Mouse (Mus musculus) liver, embryonic 15.5 days (tissue): Measurements from ENCODE around the gene Fbxw4. TPM values are rescaled to one million over a fixed set of nuclear protein-coding genes. Genes with fewer than 3 reads are reported as not detected.

Experiments
- ATAC-seq: fragments of 200-750 bp; cut with Nextera tagmentation; 2 replicates; pipeline ENCODE4 v1.8.0; 2017; ENCODE audit warnings: moderate number of reproducible peaks, mild to moderate bottlenecking, moderate library complexity; ENCODE audit not compliant: insufficient read depth
- H3K27ac ChIP-seq: fragments of 300-500 bp; sonication (generic); replicated peaks from 2 replicates; pipeline ENCODE4 v1.5.1; 2015; ENCODE audit warnings: mild to moderate bottlenecking, inconsistent platforms
- H3K27me3 ChIP-seq: fragments of 300-500 bp; sonication (generic); 2 replicates; pipeline ENCODE4 v1.6.1; 2015; ENCODE audit warnings: mild to moderate bottlenecking, inconsistent platforms
- H3K36me3 ChIP-seq: fragments of 300-500 bp; sonication (generic); replicated peaks from 2 replicates; pipeline ENCODE4 v1.6.1; 2015; ENCODE audit warnings: moderate library complexity, mild to moderate bottlenecking, inconsistent platforms
- H3K4me1 ChIP-seq: fragments of 300-500 bp; sonication (generic); replicated peaks from 2 replicates; pipeline ENCODE4 v1.6.1; 2015; ENCODE audit warnings: inconsistent platforms
- H3K4me2 ChIP-seq: fragments of 300-500 bp; sonication (generic); 2 replicates; pipeline ENCODE4 v1.6.1; 2015; ENCODE audit warnings: moderate library complexity, mild to moderate bottlenecking, inconsistent platforms
- H3K4me3 ChIP-seq: fragments of 300-500 bp; sonication (generic); replicated peaks from 2 replicates; pipeline ENCODE4 v1.5.1; 2015; ENCODE audit warnings: mild to moderate bottlenecking, inconsistent platforms
- H3K9ac ChIP-seq: fragments of 300-500 bp; sonication (generic); 2 replicates; pipeline ENCODE4 v1.6.1; 2015; ENCODE audit warnings: moderate library complexity, mild to moderate bottlenecking, inconsistent platforms
- H3K9me3 ChIP-seq: fragments of 300-500 bp; sonication (generic); replicated peaks from 2 replicates; pipeline ENCODE4 v1.6.1; 2016; ENCODE audit warnings: inconsistent platforms
- WGBS: fragments of 180-500 bp; shearing (Covaris S2); methylation state at CpG from one replicate; pipeline ENCODE4 v1.1.7; 2015; ENCODE audit warnings: mixed read lengths; ENCODE audit not compliant: insufficient replicate concordance; 5-methylcytosine and 5-hydroxymethylcytosine counted together
- polyA plus RNA-seq: library from polyadenylated mRNA; unstranded; fragments of >200 nt; fragmentation: Nextera tagmentation; extraction: Ambion mirVana; gene quantifications from 2 replicates; pipeline ENCODE4 v1.2.1, GENCODE M21; 2015

The Fbxw4 gene
- polyA plus RNA-seq, 1 experiment from 2014 or later = 2.4 TPM

DNA sequence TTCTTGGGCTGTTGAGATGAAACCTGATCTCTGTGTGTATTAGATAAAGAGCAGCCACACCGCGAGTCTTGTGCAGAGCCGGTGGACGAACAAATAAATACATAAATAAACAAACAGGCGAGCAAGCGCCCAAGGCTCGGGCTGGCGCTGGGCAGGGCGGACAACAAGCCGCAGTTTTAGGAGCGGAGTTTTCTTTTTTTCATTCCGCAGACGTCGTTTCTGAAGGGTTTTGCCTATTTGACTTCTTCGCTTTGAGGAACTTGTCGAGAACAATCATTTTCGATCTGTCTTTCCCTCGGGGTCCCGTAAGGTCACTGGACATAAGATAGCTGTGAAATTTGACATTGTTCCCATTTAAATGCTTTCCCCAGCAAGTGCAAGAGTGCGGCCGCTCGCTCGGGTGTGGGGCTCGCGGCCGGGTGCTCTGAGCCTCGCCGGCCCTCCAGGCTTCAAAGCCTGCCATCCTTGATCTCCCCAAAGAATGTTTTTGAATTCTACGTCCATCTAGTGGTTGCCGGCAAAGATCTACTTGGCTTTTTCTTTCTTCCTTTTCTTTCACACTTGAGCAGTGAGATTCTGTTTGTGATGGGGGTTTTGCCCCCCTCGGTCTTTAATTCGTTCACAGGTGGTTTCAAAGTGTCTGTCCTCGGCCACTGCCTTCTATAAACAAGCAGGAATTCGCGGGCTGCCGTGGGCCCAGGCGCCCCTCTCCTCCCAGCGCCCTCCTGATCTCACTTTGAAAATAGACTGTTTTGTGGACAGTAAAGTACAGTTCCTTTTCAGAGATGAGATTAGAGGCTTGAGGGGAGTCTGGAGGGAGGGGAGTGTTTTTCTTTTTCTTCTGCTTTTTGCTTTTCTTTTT is 15.8 kb upstream of the Fbxw4 start:
- H3K36me3 ChIP-seq = no peaks in the 10 kb centered on the region
- peak overlapping the region; percentile 4; the same call in 1 of the 2 replicates for H3K27ac ChIP-seq
- ATAC-seq = peak; percentile 51; the same call in 1 of the 2 replicates
- WGBS = under 1% methylated on average over 38 of the region's 38 CpGs
- peaks cover 56% of the 10 kb centered on the region for H3K27me3 ChIP-seq
- no peaks in the 10 kb centered on the region for H3K9me3 ChIP-seq
- H3K4me3 ChIP-seq = peak overlapping the region; percentile 59
- H3K4me2 ChIP-seq = peak overlapping the region; percentile 88
- peak overlapping the region; percentile 55 for H3K9ac ChIP-seq
- peaks cover 29% of the 10 kb centered on the region for H3K4me1 ChIP-seq

DNA sequence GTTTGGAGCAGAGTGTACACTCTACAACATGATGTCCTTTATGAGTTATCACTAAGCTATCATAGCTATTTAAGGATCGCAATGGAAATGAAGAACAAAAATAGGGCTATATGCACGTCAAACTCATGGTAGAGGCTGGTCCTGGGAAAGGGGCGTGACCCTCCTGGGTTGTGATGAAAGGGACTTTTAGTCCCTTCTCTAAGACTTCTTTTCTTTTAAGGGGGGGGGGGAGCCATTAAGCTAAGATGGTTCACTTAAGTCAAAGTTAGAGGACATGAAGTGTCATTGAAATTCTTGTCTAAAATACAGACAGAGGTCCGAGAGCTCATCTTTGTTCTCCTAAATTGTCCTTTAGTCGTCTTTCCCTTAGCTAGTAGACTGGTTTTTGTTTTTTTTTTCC is 15.1 kb upstream of the Fbxw4 start:
- Histone ChIP-seq H3K9me3 (no peaks in the 10 kb centered on the region), H3K4me2 (peak overlapping the region; percentile 88), H3K4me3 (peak overlapping the region; percentile 59), H3K27ac (no peak overlapping the region), H3K27me3 (peaks cover 56% of the 10 kb centered on the region), H3K9ac (peak overlapping the region; percentile 55; the same call in 1 of the 2 replicates), H3K36me3 (no peaks in the 10 kb centered on the region), H3K4me1 (peaks cover 21% of the 10 kb centered on the region)
- WGBS = 25% methylated on average over 5 of the region's 5 CpGs
- ATAC-seq = no peak

DNA sequence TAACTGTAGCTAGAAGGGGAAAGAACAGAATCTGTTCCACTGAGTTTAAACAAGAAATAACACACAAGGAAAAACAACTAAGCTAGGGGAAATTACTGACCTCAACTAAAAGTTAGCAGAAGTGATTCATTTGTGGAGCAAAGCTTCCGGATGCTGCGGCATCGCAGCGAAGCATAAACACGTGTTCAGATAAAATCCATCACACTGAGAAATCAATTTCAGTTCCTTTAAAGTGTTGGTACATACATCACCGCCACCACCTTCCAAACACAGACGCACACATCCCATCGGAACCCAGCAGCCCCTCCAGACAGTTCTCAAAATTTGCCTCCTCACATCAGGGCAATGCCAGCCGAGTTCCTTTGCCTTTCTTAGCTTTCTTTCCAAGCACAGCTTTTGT is 12.9 kb upstream of the Fbxw4 start:
- Histone ChIP-seq H3K9me3 (no peaks in the 10 kb centered on the region), H3K4me2 (no peak overlapping the region), H3K9ac (no peak overlapping the region), H3K36me3 (no peaks in the 10 kb centered on the region), H3K4me1 (peaks cover 21% of the 10 kb centered on the region), H3K27ac (no peak overlapping the region), H3K27me3 (peaks cover 53% of the 10 kb centered on the region), H3K4me3 (no peak overlapping the region)
- WGBS = 79% methylated on average over 9 of the region's 9 CpGs
- no peak for ATAC-seq

DNA sequence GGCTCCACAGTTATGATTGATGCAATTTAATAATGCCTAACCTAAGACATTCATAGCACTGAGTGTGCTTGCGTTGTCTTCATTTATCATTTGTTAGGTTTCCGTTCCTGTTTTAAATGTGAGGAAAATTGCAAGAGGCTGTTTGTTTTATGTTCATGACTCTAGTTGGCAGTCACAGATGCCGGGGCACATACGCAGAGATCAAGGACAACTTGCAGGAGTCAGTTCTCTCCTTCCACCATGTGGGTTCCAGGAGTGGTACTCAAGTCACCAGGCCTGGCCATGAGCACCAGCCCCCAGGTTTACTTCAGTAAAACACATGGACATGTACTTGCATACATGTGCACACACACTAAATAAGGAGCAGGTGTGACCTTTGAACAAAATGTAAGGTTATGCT is 8.9 kb upstream of the Fbxw4 start:
- Histone ChIP-seq H3K27me3 (peaks cover 25% of the 10 kb centered on the region), H3K27ac (no peak overlapping the region)

DNA sequence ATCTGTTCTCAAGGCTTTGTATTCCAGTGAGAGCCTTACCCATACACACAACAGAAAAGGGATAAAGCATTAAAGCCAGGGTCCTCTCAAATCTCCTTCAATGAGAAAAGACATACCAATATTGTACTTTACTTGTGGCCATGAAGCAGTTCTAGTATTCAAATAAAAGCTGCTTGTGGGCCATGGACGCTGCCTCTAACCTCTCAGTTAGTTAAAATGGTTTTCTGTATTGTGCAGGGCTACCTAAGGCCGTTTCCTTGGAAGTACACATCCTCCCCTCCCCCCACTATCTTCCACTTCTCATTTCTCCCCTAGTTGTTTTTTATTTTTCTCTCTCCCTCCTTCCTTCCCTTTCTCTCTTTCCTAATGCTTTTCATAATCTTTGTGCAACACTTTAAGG is 3.7 kb upstream of the Fbxw4 start:
- Histone ChIP-seq H3K4me1 (peaks cover 14% of the 10 kb centered on the region), H3K4me3 (no peak overlapping the region), H3K9ac (no peak overlapping the region), H3K4me2 (no peak overlapping the region), H3K36me3 (no peaks in the 10 kb centered on the region), H3K27ac (no peak overlapping the region), H3K9me3 (no peaks in the 10 kb centered on the region), H3K27me3 (no peaks in the 10 kb centered on the region)
- 29% methylated on average over 2 of the region's 2 CpGs for WGBS
- ATAC-seq = no peak

More for the DNA sequence above, 8.9 kb upstream of the Fbxw4 start:
- ATAC-seq = no peak
- H3K36me3 ChIP-seq = no peaks in the 10 kb centered on the region
- H3K9me3 ChIP-seq = no peaks in the 10 kb centered on the region
- 78% methylated on average over 4 of the region's 4 CpGs for WGBS
- H3K4me2 ChIP-seq = no peak overlapping the region
- H3K9ac ChIP-seq = no peak overlapping the region
- H3K4me3 ChIP-seq = no peak overlapping the region
- H3K4me1 ChIP-seq = no peaks in the 10 kb centered on the region

GRCm38 (mm10) chr19:45660503-45660790 is 335 bp upstream of the Fbxw4 start:
- 16% methylated on average over 18 of the region's 18 CpGs for WGBS

GRCm38 (mm10) chr19:45659301-45659737 is 793 bp downstream of the Fbxw4 start:
- WGBS = 2% methylated on average over 18 of the region's 18 CpGs

More at GRCm38 (mm10) chr19:45660503-45660790, 335 bp upstream of the Fbxw4 start:
- no peaks in the 10 kb centered on the region for H3K9me3 ChIP-seq
- peak overlapping the region; percentile 95 for H3K27ac ChIP-seq
- ATAC-seq = no peak
- H3K9ac ChIP-seq = peak overlapping the region; percentile 100
- no peaks in the 10 kb centered on the region for H3K27me3 ChIP-seq
- H3K4me3 ChIP-seq = peak overlapping the region; percentile 95
- H3K4me2 ChIP-seq = peak overlapping the region; percentile 83
- H3K4me1 ChIP-seq = peaks cover 41% of the 10 kb centered on the region
- no peaks in the 10 kb centered on the region for H3K36me3 ChIP-seq

DNA sequence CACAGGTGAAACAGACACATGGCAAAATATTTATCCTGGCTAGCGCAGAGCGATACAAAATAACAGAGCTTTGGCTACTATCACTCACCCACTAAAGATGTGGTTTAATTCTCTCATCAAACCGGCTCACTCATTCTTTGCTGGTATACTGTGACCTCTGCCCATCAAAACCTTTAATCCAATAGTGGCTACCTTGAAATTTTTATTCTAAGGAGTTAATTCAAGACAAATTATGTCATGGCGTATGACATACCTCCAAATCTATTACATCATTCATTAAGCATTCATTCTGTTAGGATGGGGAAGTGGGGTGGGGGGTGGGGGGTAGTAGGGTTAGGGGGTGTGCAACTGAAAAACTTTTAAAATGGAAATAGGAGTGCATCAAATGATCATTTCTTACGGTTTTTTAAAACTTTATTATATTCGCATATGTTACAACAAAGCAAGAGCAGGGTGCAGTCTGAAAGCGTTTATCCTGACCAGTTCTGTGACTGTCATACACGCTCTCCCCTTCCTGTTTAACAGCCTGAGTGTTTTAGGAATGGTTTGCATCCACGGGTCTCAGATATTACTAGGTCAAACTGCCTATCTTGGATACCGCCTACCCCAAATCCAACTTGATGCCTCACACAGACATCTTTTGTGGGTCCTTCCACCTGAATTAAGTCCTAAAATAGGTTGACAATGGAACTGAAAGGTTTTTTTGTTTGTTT is 1.4 kb downstream of the Fbxw4 start:
- H3K4me2 ChIP-seq = peak overlapping the region; percentile 83
- no peaks in the 10 kb centered on the region for H3K27me3 ChIP-seq
- H3K36me3 ChIP-seq = no peaks in the 10 kb centered on the region
- WGBS = 32% methylated on average over 10 of the region's 10 CpGs
- H3K9me3 ChIP-seq = no peaks in the 10 kb centered on the region
- H3K9ac ChIP-seq = peak overlapping the region; percentile 100
- peak overlapping the region; percentile 95 for H3K4me3 ChIP-seq
- H3K27ac ChIP-seq = peak overlapping the region; percentile 95
- ATAC-seq = no peak
- H3K4me1 ChIP-seq = peaks cover 51% of the 10 kb centered on the region

More at GRCm38 (mm10) chr19:45659301-45659737, 793 bp downstream of the Fbxw4 start:
- peaks cover 49% of the 10 kb centered on the region for H3K4me1 ChIP-seq
- H3K4me3 ChIP-seq = peak overlapping the region; percentile 95
- peak; percentile 42 for ATAC-seq
- no peaks in the 10 kb centered on the region for H3K27me3 ChIP-seq
- no peaks in the 10 kb centered on the region for H3K9me3 ChIP-seq
- H3K27ac ChIP-seq = peak overlapping the region; percentile 95
- H3K36me3 ChIP-seq = no peaks in the 10 kb centered on the region
- peak overlapping the region; percentile 100 for H3K9ac ChIP-seq
- peak overlapping the region; percentile 83 for H3K4me2 ChIP-seq

- no peak overlapping the region for H3K9ac ChIP-seq
- H3K4me1 ChIP-seq = peaks cover 60% of the 10 kb centered on the region
- H3K4me2 ChIP-seq = peak overlapping the region; percentile 83
- no peaks in the 10 kb centered on the region for H3K36me3 ChIP-seq
- peak overlapping the region; percentile 95 for H3K4me3 ChIP-seq
- no peaks in the 10 kb centered on the region for H3K9me3 ChIP-seq
- WGBS = 24% methylated on average over 1 of the region's 1 CpGs
- ATAC-seq = peak; percentile 46
- H3K27ac ChIP-seq = peak overlapping the region; percentile 95
- H3K27me3 ChIP-seq = no peaks in the 10 kb centered on the region
Observed at GRCm38 (mm10) chr19:45657828-45658227, 2.3 kb downstream of the Fbxw4 start.

DNA sequence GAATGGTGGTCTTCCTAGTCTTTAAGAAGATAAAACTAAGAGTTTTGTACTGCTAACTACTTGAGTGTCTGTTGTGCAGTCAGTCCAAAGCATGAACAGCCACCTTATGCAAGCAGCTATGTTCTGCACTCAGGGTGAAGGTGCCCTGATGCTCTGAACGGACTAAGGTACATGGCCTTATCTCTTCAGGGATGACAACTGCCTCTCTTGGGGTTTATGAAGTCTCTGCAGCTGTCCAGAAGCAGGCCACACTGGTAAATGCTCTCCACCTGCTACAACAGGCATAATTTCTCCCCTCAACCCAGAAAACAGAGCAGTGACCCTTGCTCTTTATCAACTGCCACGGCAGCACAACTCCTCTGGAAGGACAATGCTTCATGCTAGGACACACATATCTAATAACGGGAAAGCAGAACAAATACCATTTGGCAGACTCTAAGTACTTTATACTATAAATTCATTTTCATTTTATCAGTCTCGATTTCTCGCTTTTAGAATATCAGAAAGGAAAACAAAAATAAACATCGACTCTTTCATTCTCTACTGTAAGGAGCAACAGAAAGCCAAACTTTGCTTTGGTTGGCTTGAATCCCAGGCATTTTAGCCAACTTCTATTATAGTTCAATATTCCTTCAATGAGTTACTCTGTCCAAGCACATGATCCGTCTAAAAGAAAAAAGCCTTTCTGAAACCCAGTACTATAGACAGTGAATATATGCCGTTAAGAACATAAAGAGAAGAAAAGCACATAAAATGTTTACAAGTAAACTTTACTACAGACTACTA is 3.1 kb downstream of the Fbxw4 start:
- H3K36me3 ChIP-seq = no peaks in the 10 kb centered on the region
- no peaks in the 10 kb centered on the region for H3K27me3 ChIP-seq
- ATAC-seq = no peak
- peaks cover 69% of the 10 kb centered on the region for H3K4me1 ChIP-seq
- peak overlapping the region; percentile 80 for H3K27ac ChIP-seq
- WGBS = 41% methylated on average over 8 of the region's 8 CpGs
- H3K4me2 ChIP-seq = peak overlapping the region; percentile 45
- 0 out of 2 replicates have a peak overlapping the region, but pooled peaks have one; percentile 3 for H3K4me3 ChIP-seq
- H3K9me3 ChIP-seq = no peaks in the 10 kb centered on the region
- H3K9ac ChIP-seq = no peak overlapping the region
